Mouse (Mus musculus) frontal cortex, postnatal 36 days (tissue): ENCODE results near the gene Kcnq2.

Experiments
- DNase-seq, 2 experiments: peaks; one replicate each; pipeline ENCODE4 v3.0.0; 2022; ENCODE audit warnings: low spot score in 2 of 2

The Kcnq2 gene

DNA sequence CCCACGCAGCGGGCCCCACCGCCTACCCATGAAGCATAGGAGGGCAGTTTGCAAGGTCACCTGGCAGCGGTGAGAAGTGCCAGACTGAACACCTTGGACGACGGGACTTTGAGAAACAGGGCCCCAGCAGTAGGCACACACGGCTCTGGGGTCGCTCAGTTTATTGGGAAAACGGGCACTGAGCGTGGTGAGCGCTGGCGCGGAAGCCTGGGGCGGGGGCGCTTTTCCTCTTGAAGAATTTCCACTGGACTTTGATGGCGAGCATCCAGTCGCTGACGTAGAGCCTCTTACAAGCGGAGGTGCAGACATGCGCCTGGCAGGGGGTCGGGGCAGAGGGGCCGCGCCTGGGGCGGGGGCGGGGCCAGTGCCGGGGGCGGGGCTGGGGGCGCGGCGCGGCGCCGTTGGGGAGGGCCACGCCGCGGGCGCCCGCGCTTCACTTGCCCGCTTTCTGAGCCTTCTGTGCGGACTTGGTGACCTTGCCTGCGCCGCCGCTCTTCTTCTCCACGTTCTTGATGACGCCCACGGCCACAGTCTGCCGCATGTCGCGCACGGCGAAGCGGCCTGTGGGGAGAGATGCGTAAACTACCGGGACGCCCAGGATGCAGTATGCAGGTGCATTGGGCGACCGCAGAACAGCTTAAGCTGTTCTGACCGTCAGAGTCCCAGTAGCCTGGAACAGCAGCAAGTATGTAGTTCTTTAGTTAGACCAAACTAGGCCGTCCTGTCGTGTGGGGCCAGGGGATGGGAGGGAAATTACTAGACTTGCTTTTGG lies 12.6 kb upstream of the Kcnq2 start:
- peak in 1 of 2 experiments; percentile 34 for DNase-seq

DNA sequence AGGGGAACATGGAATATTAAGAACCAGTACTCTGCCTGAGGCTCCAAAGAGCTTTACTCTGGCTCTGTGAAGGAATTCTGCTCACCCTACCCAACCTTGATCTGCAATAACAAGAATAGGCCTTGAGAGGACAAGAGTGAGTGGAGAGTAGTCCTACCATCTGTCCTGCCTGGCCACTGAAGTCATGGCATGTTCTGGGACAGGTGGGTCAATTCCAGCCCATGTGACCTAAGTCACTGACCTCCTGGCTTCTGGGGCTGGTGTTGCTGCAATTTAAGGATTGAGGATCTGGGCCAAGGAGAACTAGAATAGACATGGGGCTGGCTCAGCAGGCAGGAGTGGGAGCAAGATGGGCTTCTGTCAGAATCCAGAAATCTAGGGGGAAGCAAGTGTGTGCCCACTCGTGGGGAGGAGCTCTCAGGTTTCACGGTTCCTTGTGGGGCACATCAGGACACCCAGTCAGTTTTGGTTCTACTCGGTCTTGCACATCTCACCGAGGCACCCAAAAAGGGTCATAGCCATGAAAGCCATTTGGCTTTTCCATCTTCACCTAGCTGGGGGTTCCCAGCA lies 12.0 kb upstream of the Kcnq2 start:
- DNase-seq = peak in 1 of 2 experiments; percentile 10

- peak in 1 of 2 experiments; percentile 13 for DNase-seq
These were observed 9.6 kb upstream of the Kcnq2 start for GRCm38 (mm10) chr2:181144675-181145074.

- DNase-seq = no peak
These were observed 8.6 kb upstream of the Kcnq2 start for GRCm38 (mm10) chr2:181143509-181144276.

DNA sequence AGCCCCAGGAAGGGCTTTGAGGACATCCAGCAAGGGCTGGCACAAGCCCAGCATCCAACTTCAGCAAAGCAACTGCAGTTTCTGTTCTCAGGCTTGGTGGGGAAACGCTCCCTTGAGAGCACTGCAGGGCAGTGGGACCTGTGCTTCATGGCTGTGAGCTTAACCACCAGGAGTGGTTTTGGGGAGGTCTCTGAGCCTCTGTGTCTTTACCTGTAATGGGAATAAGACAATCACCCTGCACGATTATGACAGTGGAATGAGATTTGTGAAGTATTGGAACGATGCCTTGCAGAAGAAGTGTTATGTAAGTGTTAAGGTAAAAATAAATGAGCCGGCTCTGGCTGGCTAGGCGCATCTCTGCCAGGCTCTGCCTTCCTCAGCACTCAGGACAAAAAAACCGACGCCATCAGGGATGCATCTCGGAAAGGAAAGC lies 7.6 kb upstream of the Kcnq2 start:
- DNase-seq = peak in 1 of 2 experiments; percentile 80

DNA sequence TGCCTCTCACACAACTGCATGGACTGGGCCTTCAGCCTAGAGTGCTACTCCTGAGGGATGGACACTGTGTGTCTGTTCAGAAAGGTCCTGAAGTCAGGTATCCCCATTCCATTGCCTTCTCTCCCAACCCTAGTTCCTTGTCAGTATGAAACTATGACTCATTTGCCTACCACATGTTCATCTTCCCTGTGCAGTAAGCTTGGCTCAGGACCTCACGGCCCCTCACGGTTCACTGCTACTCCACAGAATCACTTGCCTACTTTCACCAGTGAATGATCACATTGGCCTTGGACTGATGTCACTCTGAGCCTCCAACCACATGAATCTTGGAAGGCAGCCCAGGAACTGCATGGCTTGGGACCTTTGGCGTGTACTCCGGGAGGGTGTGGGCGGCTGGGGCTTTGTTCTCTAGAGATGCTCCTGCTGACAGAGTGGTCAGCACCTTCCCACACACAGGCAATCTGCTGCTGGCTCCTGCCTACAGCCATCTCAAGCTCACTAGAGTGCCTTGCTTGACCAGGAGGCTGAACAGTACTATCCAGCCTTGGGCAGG lies 4.6 kb upstream of the Kcnq2 start:
- DNase-seq = no peak

GRCm38 (mm10) chr2:181136934-181137333 lies 1.8 kb upstream of the Kcnq2 start:
- no peak for DNase-seq

GRCm38 (mm10) chr2:181135446-181135818 lies 332 bp upstream of the Kcnq2 start:
- DNase-seq = no peak

GRCm38 (mm10) chr2:181133837-181134590 lies 1.1 kb downstream of the Kcnq2 start:
- peak in 1 of 2 experiments; percentile 23 for DNase-seq

DNA sequence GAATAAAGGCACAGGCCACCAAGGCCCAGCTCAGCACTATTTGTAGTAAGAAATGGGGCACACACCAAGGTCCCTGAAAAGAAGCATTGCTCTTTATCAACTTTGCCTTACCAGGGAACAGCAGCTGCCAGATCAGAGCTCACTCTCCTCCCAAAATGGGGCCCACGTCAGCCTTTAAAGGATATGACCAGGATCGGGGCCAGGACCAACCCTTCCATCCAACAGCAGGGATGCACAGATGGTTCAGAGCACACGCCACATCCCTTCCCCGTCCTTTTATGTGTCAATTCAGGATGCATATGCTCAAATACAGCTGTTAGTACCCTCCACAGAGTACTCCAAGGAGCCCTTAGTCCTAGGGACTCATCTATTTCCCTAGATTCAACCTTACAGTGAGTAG lies 4.9 kb downstream of the Kcnq2 start:
- peak in 1 of 2 experiments; percentile 50 for DNase-seq

DNA sequence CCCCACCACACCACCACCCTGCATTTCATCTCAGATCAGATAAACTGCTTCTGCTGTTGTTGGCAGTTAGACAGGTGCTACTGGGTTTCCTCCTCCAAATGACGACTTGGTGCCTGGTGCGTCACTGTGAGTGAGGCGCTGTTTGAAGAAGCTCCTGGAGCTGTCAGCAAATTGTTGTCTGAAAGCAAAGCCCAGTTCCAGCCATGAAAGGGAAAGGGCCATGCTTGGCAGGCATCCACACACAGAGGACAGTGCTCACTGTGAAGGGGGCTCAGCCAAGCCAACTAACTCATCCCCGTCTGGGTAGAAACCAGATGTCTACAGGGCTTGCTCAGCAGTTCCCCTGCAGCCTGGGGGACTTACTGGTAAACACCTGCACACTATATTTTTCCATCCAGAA lies 6.1 kb downstream of the Kcnq2 start:
- peak in 1 of 2 experiments; percentile 41 for DNase-seq

DNA sequence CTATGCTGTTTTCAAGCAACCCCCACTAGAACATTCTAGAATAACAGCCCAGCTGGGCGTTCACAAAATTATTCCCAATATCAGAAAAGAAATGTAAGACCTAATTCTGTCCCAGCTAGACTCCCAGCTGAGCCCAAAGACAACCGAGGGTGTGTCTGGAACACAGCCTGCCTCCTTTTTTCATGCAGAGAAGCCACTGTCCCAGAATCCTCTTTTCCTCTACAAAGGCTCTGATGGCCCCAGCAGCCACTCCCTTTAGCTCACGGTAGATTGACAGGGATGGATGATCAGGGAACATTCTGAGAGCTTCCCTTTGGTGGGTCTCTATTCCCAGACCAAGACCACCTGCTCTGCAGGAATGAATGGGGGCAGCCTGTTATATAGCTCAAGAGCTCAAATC lies 7.3 kb downstream of the Kcnq2 start:
- no peak for DNase-seq

GRCm38 (mm10) chr2:181125726-181126455 lies 9.2 kb downstream of the Kcnq2 start:
- DNase-seq = peak in 1 of 2 experiments; percentile 52

- no peak for DNase-seq
These were observed 12.5 kb downstream of the Kcnq2 start for GRCm38 (mm10) chr2:181122642-181123041.

GRCm38 (mm10) chr2:181120922-181121449 lies 14.1 kb downstream of the Kcnq2 start:
- no peak for DNase-seq

GRCm38 (mm10) chr2:181119952-181120351 lies 15.1 kb downstream of the Kcnq2 start:
- peak; percentile 87 to 92 for DNase-seq

DNA sequence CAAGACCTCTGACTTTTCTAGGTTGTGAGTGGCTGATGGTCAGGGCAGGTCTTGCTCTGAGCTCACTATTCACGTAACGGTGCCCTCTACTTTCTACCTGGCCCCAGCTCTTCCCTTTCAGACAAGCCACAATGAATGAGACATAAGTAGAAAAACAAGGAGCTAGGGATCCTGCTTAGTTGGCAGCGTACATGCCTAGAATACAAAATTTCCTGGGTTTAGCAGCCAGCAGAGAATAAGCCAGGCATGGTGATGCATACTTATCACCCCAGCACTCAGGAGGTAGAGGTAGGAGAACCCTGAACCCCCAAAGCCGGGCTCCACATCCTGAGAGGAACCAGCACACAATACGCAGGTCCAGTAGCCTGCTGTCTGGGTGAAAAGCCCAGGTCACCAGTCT lies 18.7 kb downstream of the Kcnq2 start:
- no peak for DNase-seq

DNA sequence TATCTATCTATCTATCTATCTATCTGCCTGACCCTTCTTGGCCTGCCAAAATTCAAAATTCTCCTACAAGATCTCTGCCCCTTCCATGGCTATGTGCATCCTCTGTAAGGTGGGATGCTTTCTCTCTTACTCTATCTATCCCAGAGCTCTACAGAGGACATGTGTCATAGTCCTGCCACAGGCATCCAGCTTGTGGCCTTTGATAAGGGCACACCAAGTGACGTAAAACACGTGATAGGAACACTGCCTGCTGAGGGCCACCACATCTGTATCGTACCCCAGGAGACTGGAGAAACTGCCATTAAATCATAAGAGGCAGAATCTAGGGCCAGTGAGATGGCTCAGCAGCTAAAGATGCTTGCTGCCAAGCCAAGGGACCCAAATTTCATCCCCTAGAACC lies 19.7 kb downstream of the Kcnq2 start:
- DNase-seq = no peak

- DNase-seq = no peak
These were observed 21.2 kb downstream of the Kcnq2 start for GRCm38 (mm10) chr2:181113762-181114361.

DNA sequence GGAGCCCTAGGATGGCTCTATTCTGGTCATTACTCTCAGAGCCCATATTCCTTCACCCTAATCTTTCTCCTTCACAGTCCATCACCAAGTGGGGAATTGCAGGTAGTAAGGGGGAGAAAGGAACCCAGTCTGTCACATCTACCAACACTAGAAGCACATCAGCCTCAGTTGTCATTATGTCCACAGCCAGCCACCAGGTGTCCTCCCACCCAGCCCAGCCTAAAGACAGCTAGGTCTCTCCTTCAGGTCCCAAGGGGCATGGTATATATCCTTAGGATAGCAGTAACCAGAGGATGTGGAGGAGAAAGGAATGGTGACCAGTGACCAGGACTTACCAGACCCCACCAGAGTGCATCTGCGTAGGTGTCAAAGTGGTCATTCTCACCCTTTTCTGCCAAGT lies 23.4 kb downstream of the Kcnq2 start:
- no peak for DNase-seq
